Mouse (Mus musculus) thymus, postnatal 25 days (tissue): Measurements from ENCODE around the gene Vps13a.

ENCODE experiments used
- DNase-seq: peaks from one replicate; pipeline ENCODE4 v3.0.0; 2022

Gene Vps13a

GRCm38 (mm10) chr19:16579656-16580260, 201.0 kb downstream of the Vps13a start:
- no peak for DNase-seq

DNA sequence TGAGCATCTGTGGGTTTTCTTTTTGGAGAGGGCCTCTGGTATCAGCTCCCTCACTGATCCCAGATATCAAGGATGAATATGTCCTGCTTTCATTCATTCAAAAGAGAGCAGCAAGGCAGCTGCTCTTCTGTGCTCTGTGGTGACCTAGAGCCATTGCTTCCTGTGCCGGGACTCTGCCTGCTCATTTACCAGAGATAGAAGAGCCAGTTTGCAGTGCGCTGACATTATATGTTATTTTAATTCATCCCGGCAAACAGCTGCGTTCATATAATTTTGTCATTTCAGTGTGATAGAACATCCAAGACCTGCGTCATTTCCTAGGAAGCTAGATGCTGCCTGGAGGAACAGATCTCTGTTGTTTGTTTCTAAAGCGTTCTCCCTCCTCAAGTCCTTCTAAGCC, 203.9 kb downstream of the Vps13a start:
- DNase-seq = no peak
